Mouse (Mus musculus) E14TG2a.4 (cell line): ENCODE results near the gene Ccdc81.

Experiments used
- CTCF ChIP-seq: conservative IDR thresholded peaks from 2 replicates; pipeline ENCODE4 v1.5.1; 2014; ENCODE audit warnings: low read length
- NANOG ChIP-seq: IDR thresholded peaks from 2 replicates; pipeline ENCODE4 v1.6.1; 2014; ENCODE audit warnings: borderline replicate concordance, low read length, mixed read lengths
- POU5F1 ChIP-seq: IDR thresholded peaks from 2 replicates; pipeline ENCODE4 v1.6.1; 2014; ENCODE audit warnings: low read length, borderline replicate concordance

DNA sequence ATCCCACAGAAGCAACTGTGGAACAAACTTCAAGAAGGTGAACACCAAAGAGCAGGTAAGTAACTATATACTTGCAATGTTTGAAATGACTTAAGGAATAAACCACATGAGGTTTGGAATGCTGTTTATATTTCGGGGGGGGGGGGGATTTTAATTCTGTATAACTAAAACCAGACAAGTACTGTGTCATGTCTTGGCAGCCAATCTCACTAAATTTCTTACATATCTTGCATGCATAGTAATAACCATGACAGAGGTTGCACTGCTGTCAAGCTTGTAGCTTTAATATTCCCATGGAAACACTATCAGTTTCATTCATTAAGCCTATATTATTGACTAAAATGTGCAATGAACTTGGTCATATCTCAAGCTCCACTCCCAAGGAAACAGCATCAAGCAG lies 48.2 kb downstream of the Ccdc81 start:
- TF ChIP-seq CTCF: no peak
- no peak for TF ChIP-seq NANOG
- no peak for TF ChIP-seq POU5F1
